In genomic region chr17:43138356-43138755, GRCm38 (mm10) we compare ENCODE assay signal across 8 mouse cellular contexts.
DNase-seq lines count a peak whose midpoint lies in the region; ATAC-seq and TF ChIP-seq lines count a peak whose summit lies in the region.
"Had no signal": no experiment of that assay in that cellular context is flagged by ENCODE, and none has a peak within 500 bp of the region (broad histone marks: within the 10 kb centered on the region; RNA-seq: fewer than 3 reads in every experiment).

No protein-coding gene starts in this region.

- TF ChIP-seq CTCF in lung, adult 2 months (IDR thresholded peaks at IDR 0.05; ENCODE audit: insufficient read depth, low read length): no peak
- TF ChIP-seq CTCF in bone marrow macrophage, adult 2 months (IDR thresholded peaks at IDR 0.05; ENCODE audit: low read depth, low read length): no peak
- TF ChIP-seq CTCF in liver, embryonic 14.5 days (IDR thresholded peaks at IDR 0.05; ENCODE audit: low read depth): no peak

- DNase-seq in lung, adult 18-20 months: peak; percentile 40 to 61
- no peak for DNase-seq in lung, adult 2 months
- DNase-seq in liver, embryonic 14.5 days (ENCODE audit: low read depth in 3 of 3, low spot score in 3 of 3): peak; percentile 31 to 49 (median 38)
- no peak for DNase-seq in ovary, postnatal 10 days (ENCODE audit: low spot score)
- DNase-seq in cerebellum, adult 11 months: no peak

- H3K27ac ChIP-seq in bone marrow macrophage, adult 2 months (ENCODE audit: insufficient read depth, low read depth, low read length): peak overlapping the region; percentile 42
- H3K27ac ChIP-seq in liver, embryonic 14.5 days: no peak overlapping the region
- no peak overlapping the region for H3K27ac ChIP-seq in stomach, embryonic 15.5 days

- H3K36me3 ChIP-seq in liver, embryonic 14.5 days (replicated peaks; ENCODE audit: control insufficient read depth, insufficient read depth, low read depth): no peaks in the 10 kb centered on the region
- H3K36me3 ChIP-seq in stomach, embryonic 15.5 days: no peaks in the 10 kb centered on the region

- no peak overlapping the region for H3K4me2 ChIP-seq in liver, embryonic 14.5 days (ENCODE audit: low read depth)
- no peak overlapping the region for H3K4me2 ChIP-seq in stomach, embryonic 15.5 days

- ATAC-seq in liver, embryonic 14.5 days (ENCODE audit: insufficient read depth): peak; percentile 57; the same call in 1 of the 2 replicates
- ATAC-seq in stomach, embryonic 15.5 days (ENCODE audit: insufficient read depth, low FRiP score, low read depth): 0 out of 2 replicates have a peak, but pooled peaks have one; percentile 38

- H3K4me1 ChIP-seq in lung, adult 2 months (ENCODE audit: control insufficient read depth, insufficient read depth, low read length): no peaks in the 10 kb centered on the region
- H3K4me1 ChIP-seq in bone marrow macrophage, adult 2 months (ENCODE audit: control insufficient read depth, insufficient read depth, low read length): peaks cover 19% of the 10 kb centered on the region
- peaks cover 0 to 11% of the 10 kb centered on the region in 2 experiments; a peak in 2 of 4 replicates for H3K4me1 ChIP-seq in liver, embryonic 14.5 days (replicated peaks; ENCODE audit: control insufficient read depth in 2 of 2, insufficient read depth in 2 of 2, low read length in 1 of 2)
- H3K4me1 ChIP-seq in stomach, embryonic 15.5 days: no peaks in the 10 kb centered on the region

- H3K27me3 ChIP-seq in liver, embryonic 14.5 days (ENCODE audit: control insufficient read depth, insufficient read depth, low read length): no peaks in the 10 kb centered on the region
- H3K27me3 ChIP-seq in stomach, embryonic 15.5 days (replicated peaks): no peaks in the 10 kb centered on the region
- H3K27me3 ChIP-seq: CH12.LX had no signal

- 62% methylated on average over 7 of the region's 7 CpGs for WGBS in lung, adult 2 months
- 46% methylated on average over 7 of the region's 7 CpGs for WGBS in liver, embryonic 14.5 days (ENCODE audit: insufficient replicate concordance)
- 74% methylated on average over 7 of the region's 7 CpGs for WGBS in stomach, embryonic 15.5 days

- no peak for TF ChIP-seq POLR2A in lung, adult 2 months (IDR thresholded peaks at IDR 0.05; ENCODE audit: borderline replicate concordance, extremely low read depth, low read depth, low read length)
- no peak for TF ChIP-seq POLR2A in bone marrow macrophage, adult 2 months (IDR thresholded peaks at IDR 0.05; ENCODE audit: borderline replicate concordance, low read depth, low read length)

- H3K4me3 ChIP-seq in lung, adult 2 months (replicated peaks; ENCODE audit: extremely low read depth, low read depth, low read length): no peak overlapping the region
- H3K4me3 ChIP-seq in bone marrow macrophage, adult 2 months (ENCODE audit: insufficient read depth, low read length): 0 out of 2 replicates have a peak overlapping the region, but pooled peaks have one; percentile 2
- no peak overlapping the region for H3K4me3 ChIP-seq in liver, embryonic 14.5 days (ENCODE audit: insufficient read depth in 1 of 2, low read depth in 2 of 2, low read length in 2 of 2)
- H3K4me3 ChIP-seq in stomach, embryonic 15.5 days (replicated peaks): no peak overlapping the region

- no peak for TF ChIP-seq EP300 in liver, embryonic 14.5 days (IDR thresholded peaks at IDR 0.05; ENCODE audit: low read depth)

- no peak overlapping the region for H3K9ac ChIP-seq in liver, embryonic 14.5 days (replicated peaks)
- no peak overlapping the region for H3K9ac ChIP-seq in stomach, embryonic 15.5 days

- no peaks in the 10 kb centered on the region for H3K9me3 ChIP-seq in liver, embryonic 14.5 days (ENCODE audit: control insufficient read depth, low read length)
- H3K9me3 ChIP-seq in stomach, embryonic 15.5 days: no peaks in the 10 kb centered on the region

Comparison
In these comparisons a context has a peak if more than half of its experiments do, and no peak if none do; other contexts are left out.
1. DNase-seq: peak in lung, adult 18-20 months (2 of 2) and liver, embryonic 14.5 days (3 of 3); none in lung, adult 2 months (single experiment), ovary, postnatal 10 days (single experiment) and cerebellum, adult 11 months (single experiment).